Mouse (Mus musculus): ENCODE measurements around the gene Mpz.

DNA sequence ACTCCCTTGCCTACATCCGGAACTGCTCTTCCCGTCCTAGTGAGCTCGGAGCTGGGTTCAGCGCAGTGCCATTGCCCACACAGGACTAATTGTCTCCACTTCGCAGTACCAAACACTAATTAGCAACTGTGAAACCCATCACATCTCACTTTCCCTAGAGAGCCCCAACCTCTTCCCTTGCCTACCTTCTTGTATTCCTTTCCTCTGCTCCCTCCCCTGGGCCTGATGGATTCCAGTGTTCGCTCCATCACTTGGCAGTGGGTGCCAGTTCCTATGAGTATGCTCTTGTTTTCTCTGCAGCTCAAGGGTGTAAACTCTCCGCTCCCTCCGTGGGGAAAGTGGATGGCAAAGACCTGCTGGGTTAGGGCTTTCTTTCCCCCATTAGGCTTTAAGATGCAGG is 35.1 kb downstream of the Mpz start:
- TF ChIP-seq CTCF (IDR thresholded peaks at IDR 0.05; ENCODE audit: control insufficient read depth, insufficient read depth, insufficient read length): no peak
- no peak for TF ChIP-seq MYOG (IDR thresholded peaks at IDR 0.05; ENCODE audit: control insufficient read depth, extremely low read depth, insufficient read length)
- no peak for TF ChIP-seq USF1 (IDR thresholded peaks at IDR 0.05; ENCODE audit: low read depth)
- no peak for TF ChIP-seq CEBPB (IDR thresholded peaks at IDR 0.05; ENCODE audit: low read depth)

Data from C2C12 (cell line).